Mouse (Mus musculus) forebrain, embryonic 16.5 days (tissue): ENCODE measurements around the gene Flvcr2. TPM values are rescaled to one million over a fixed set of nuclear protein-coding genes. Genes with fewer than 3 reads are reported as not detected.

Experiments used
- ATAC-seq: fragments of 200-750 bp; cut with Nextera tagmentation; 2 replicates; pipeline ENCODE4 v1.8.0; 2017; ENCODE audit warnings: mild to moderate bottlenecking, moderate library complexity
- H3K27ac ChIP-seq: fragments of 300-500 bp; sonication (generic); 2 replicates; pipeline ENCODE4 v1.5.1; 2014; ENCODE audit warnings: low read length, control low read depth
- H3K27me3 ChIP-seq: fragments of 300-500 bp; sonication (generic); replicated peaks from 2 replicates; pipeline ENCODE4 v1.6.1; 2014; ENCODE audit warnings: low read length; ENCODE audit not compliant: control insufficient read depth, insufficient read depth
- H3K36me3 ChIP-seq: fragments of 300-500 bp; sonication (generic); 2 replicates; pipeline ENCODE4 v1.6.1; 2014; ENCODE audit not compliant: control insufficient read depth, insufficient read depth
- H3K4me1 ChIP-seq: fragments of 300-500 bp; sonication (generic); replicated peaks from 2 replicates; pipeline ENCODE4 v1.6.1; 2014; ENCODE audit warnings: low read length; ENCODE audit not compliant: control insufficient read depth, insufficient read depth
- H3K4me2 ChIP-seq: fragments of 300-500 bp; sonication (generic); 2 replicates; pipeline ENCODE4 v1.6.1; 2014; ENCODE audit warnings: mild to moderate bottlenecking, low read length, control low read depth
- H3K4me3 ChIP-seq: fragments of 300-500 bp; sonication (generic); replicated peaks from 2 replicates; pipeline ENCODE4 v1.5.1; 2014; ENCODE audit warnings: mild to moderate bottlenecking, low read length, control low read depth
- H3K9ac ChIP-seq: fragments of 300-500 bp; sonication (generic); replicated peaks from 2 replicates; pipeline ENCODE4 v1.6.1; 2014; ENCODE audit warnings: low read depth, low read length, control low read depth
- H3K9me3 ChIP-seq: fragments of 300-500 bp; sonication (generic); 2 replicates; pipeline ENCODE4 v1.6.1; 2016; ENCODE audit warnings: low read length; ENCODE audit not compliant: control insufficient read depth
- WGBS: fragments of 180-500 bp; shearing (Covaris S2); extraction: QIAGEN DNeasy Blood & Tissue Kit; methylation state at CpG from one replicate; pipeline ENCODE4 v1.1.7; 2014; 5-methylcytosine and 5-hydroxymethylcytosine counted together
- polyA plus RNA-seq: library from polyadenylated mRNA; unstranded; fragments of >200 nt; fragmentation: Nextera tagmentation; extraction: Ambion mirVana; gene quantifications from 2 replicates; pipeline ENCODE4 v1.2.1, GENCODE M21; 2015

The Flvcr2 gene
- polyA plus RNA-seq, 1 experiment from 2014 or later, result 4.2 TPM

GRCm38 (mm10) chr12:85728181-85728580, 18.2 kb upstream of the Flvcr2 start:
- H3K9ac ChIP-seq, result no peak overlapping the region
- H3K9me3 ChIP-seq, result no peaks in the 10 kb centered on the region
- WGBS, result 73% methylated on average over 7 of the region's 7 CpGs
- H3K27ac ChIP-seq, result no peak overlapping the region
- H3K4me3 ChIP-seq, result no peak overlapping the region
- no peak overlapping the region for H3K4me2 ChIP-seq
- 0 out of 2 replicates have a peak, but pooled peaks cover 2% of the 10 kb centered on the region for H3K4me1 ChIP-seq
- no peaks in the 10 kb centered on the region for H3K27me3 ChIP-seq
- no peak for ATAC-seq
- no peaks in the 10 kb centered on the region for H3K36me3 ChIP-seq

- H3K27me3 ChIP-seq, result no peaks in the 10 kb centered on the region
- H3K9me3 ChIP-seq, result no peaks in the 10 kb centered on the region
- 0 out of 2 replicates have a peak, but pooled peaks cover 2% of the 10 kb centered on the region for H3K4me1 ChIP-seq
- no peak overlapping the region for H3K9ac ChIP-seq
- 34% methylated on average over 17 of the region's 17 CpGs for WGBS
- H3K4me2 ChIP-seq, result no peak overlapping the region
- H3K4me3 ChIP-seq, result no peak overlapping the region
- H3K27ac ChIP-seq, result no peak overlapping the region
- no peaks in the 10 kb centered on the region for H3K36me3 ChIP-seq
- ATAC-seq, result no peak
Measured at GRCm38 (mm10) chr12:85729022-85729944, 17.1 kb upstream of the Flvcr2 start.

GRCm38 (mm10) chr12:85729945-85730290, 16.4 kb upstream of the Flvcr2 start:
- Histone ChIP-seq H3K27me3 (no peaks in the 10 kb centered on the region), H3K9ac (no peak overlapping the region), H3K4me1 (0 out of 2 replicates have a peak, but pooled peaks cover 2% of the 10 kb centered on the region), H3K27ac (no peak overlapping the region), H3K9me3 (no peaks in the 10 kb centered on the region), H3K36me3 (no peaks in the 10 kb centered on the region), H3K4me3 (no peak overlapping the region), H3K4me2 (no peak overlapping the region)
- ATAC-seq, result no peak
- 72% methylated on average over 6 of the region's 6 CpGs for WGBS

- no peak overlapping the region for H3K9ac ChIP-seq
- H3K4me3 ChIP-seq, result no peak overlapping the region
- H3K4me1 ChIP-seq, result no peaks in the 10 kb centered on the region
- H3K36me3 ChIP-seq, result no peaks in the 10 kb centered on the region
- ATAC-seq, result no peak
- H3K27me3 ChIP-seq, result no peaks in the 10 kb centered on the region
- H3K4me2 ChIP-seq, result no peak overlapping the region
- H3K27ac ChIP-seq, result no peak overlapping the region
- no peaks in the 10 kb centered on the region for H3K9me3 ChIP-seq
- WGBS, result 77% methylated on average over 2 of the region's 2 CpGs
Measured at GRCm38 (mm10) chr12:85736203-85736602, 10.1 kb upstream of the Flvcr2 start.

- no peak overlapping the region for H3K4me2 ChIP-seq
Measured at GRCm38 (mm10) chr12:85736960-85737359, 9.4 kb upstream of the Flvcr2 start.

GRCm38 (mm10) chr12:85746696-85747219, 419 bp downstream of the Flvcr2 start:
- Histone ChIP-seq H3K9me3 (no peaks in the 10 kb centered on the region), H3K4me1 (peaks cover 15% of the 10 kb centered on the region), H3K36me3 (no peaks in the 10 kb centered on the region), H3K27ac (no peak overlapping the region), H3K9ac (peak overlapping the region; percentile 15; the same call in 1 of the 2 replicates), H3K4me3 (peak overlapping the region; percentile 45), H3K27me3 (peaks cover 9% of the 10 kb centered on the region), H3K4me2 (peak overlapping the region; percentile 96)
- 0 out of 2 replicates have a peak, but pooled peaks have one; percentile 15 for ATAC-seq
- WGBS, result 21% methylated on average over 21 of the region's 21 CpGs

More at GRCm38 (mm10) chr12:85736960-85737359, 9.4 kb upstream of the Flvcr2 start:
- Histone ChIP-seq H3K4me1 (no peaks in the 10 kb centered on the region), H3K27me3 (no peaks in the 10 kb centered on the region), H3K27ac (no peak overlapping the region), H3K9ac (no peak overlapping the region), H3K4me3 (no peak overlapping the region), H3K36me3 (no peaks in the 10 kb centered on the region), H3K9me3 (no peaks in the 10 kb centered on the region)
- ATAC-seq, result no peak
- 77% methylated on average over 3 of the region's 3 CpGs for WGBS

- Histone ChIP-seq H3K4me1 (peaks cover 15% of the 10 kb centered on the region), H3K4me3 (no peak overlapping the region), H3K9ac (no peak overlapping the region), H3K36me3 (no peaks in the 10 kb centered on the region), H3K4me2 (no peak overlapping the region), H3K27me3 (peaks cover 9% of the 10 kb centered on the region), H3K9me3 (no peaks in the 10 kb centered on the region), H3K27ac (no peak overlapping the region)
- WGBS, result 92% methylated on average over 10 of the region's 10 CpGs
- ATAC-seq, result no peak
Measured at GRCm38 (mm10) chr12:85747343-85747742, 1.0 kb downstream of the Flvcr2 start.

GRCm38 (mm10) chr12:85749861-85750260, 3.5 kb downstream of the Flvcr2 start:
- H3K36me3 ChIP-seq, result no peaks in the 10 kb centered on the region
- H3K9me3 ChIP-seq, result no peaks in the 10 kb centered on the region
- ATAC-seq, result no peak
- H3K27ac ChIP-seq, result no peak overlapping the region
- no peak overlapping the region for H3K4me2 ChIP-seq
- H3K27me3 ChIP-seq, result peaks cover 9% of the 10 kb centered on the region
- H3K9ac ChIP-seq, result no peak overlapping the region
- peaks cover 15% of the 10 kb centered on the region for H3K4me1 ChIP-seq
- H3K4me3 ChIP-seq, result no peak overlapping the region
- 86% methylated on average over 9 of the region's 9 CpGs for WGBS

- Histone ChIP-seq H3K36me3 (no peaks in the 10 kb centered on the region), H3K9me3 (no peaks in the 10 kb centered on the region), H3K4me2 (no peak overlapping the region), H3K27ac (no peak overlapping the region), H3K4me3 (no peak overlapping the region), H3K4me1 (no peaks in the 10 kb centered on the region), H3K9ac (no peak overlapping the region), H3K27me3 (peaks cover 3% of the 10 kb centered on the region)
- 90% methylated on average over 6 of the region's 6 CpGs for WGBS
- ATAC-seq, result no peak
Measured at GRCm38 (mm10) chr12:85752116-85752515, 5.8 kb downstream of the Flvcr2 start.
